Mouse (Mus musculus): ENCODE measurements around the gene Med12l.

The Med12l gene

DNA sequence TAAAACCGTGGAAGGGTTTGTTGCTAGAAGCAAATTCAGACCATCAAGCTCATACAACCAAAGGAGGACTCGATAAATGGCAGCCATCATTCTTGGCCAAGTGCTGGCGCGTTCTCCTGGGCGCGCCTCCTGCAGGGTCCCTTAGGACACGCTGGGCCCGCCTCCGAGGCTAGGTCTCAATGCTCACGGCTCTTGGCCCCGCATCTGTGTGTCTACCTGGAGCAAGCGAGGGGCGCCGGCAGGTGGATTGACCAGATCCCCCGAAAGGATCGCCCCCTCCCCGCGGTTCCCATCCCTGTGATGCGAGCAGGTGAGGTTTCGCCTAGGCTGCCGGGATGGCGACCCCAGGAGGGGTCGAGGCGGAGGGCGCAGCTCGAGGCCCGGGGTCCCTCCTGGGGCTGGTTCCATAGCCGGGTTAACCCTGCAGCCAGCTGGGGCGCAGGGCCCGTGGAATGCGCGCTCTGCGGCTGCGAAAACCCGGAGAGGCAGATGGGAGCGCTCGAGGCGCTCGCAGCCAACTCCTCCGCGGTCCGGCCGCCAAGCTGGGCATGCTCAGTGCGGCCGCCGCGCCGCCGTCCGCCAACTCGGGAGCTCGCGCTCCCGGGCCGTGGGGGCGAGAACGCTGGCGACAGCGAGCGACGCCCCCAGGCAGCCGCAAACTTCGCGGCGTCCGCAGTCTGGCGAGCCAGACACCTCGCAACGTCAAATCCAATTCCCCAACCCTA is at the start of gene Med12l:
Gene Med12l, plus strand, starts transcription at position 555 of the 725 bp plus-strand sequence.
- DNase-seq: peak; percentile 30 to 46

DNA sequence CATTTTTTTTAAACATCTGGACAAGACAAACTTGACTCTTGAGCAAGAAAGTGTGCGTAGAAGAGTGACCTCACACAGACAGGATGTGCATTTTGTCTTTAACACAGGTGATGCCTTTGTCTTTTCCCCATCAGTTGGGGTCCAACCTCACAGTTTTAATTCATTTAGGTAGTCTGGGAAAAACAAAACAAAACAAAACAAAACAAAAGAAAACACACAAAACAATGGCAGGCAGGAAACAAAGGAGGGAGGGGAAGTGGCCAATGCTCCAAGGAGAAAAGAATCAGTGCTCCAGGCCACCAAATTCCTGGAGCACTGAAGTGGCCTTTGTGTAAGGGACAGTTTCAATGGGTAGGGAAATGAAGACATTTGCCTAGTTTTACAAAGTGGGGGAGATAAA is 44.5 kb upstream of the Med12l start:
- no peak for DNase-seq

DNA sequence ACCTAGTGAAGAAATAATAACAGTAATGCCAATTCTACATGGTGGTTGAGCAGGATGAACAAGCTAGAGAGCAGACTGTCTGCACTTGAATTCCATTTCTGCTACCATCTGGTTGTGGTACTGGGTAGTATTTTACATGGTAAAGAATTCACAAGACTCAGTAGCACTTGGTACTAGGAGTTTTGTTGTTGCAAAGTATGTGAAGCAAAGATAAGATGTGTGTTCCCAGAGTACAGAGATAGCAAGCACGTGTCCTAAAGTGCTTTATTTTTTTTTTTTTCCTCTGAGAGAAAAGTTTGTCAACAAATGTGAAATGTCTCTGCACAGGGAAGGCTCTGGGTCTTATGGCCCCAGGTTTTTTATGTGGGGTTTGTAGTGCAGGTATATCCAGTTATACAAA is 28.2 kb upstream of the Med12l start:
- DNase-seq: no peak

DNA sequence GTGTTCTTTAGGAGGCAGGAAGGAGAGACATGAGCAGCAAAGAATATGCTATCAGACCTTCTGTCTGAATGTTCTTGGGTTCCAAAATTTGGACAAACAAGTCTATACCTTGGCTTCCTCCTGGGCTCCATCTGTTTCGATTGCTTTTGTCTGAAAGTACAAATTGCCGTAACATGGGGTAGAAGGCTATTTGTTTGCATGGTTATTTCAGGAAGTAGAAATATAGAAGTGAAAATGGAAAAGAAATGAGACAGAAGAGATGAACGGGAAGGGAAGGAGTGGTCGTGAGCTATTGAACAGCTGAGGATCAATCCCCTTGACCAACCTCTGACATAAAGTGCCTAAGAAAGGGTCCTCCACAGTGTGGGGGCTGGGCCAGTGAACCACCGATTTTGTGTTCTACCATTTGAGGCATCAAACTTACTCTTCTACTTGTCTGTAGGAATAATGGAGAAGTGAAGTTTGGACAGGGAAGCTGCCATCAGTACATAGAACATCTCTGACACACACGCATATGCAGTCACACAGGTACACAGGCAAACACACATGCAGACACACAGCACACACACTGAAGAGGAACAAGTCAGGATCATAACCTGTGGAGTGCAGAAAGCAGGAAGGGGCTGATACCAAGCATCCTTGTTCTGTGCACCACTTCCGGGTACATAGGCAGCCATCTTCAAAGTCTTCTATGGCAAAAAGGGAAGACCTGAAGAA is 27.6 kb upstream of the Med12l start:
- no peak for DNase-seq

DNA sequence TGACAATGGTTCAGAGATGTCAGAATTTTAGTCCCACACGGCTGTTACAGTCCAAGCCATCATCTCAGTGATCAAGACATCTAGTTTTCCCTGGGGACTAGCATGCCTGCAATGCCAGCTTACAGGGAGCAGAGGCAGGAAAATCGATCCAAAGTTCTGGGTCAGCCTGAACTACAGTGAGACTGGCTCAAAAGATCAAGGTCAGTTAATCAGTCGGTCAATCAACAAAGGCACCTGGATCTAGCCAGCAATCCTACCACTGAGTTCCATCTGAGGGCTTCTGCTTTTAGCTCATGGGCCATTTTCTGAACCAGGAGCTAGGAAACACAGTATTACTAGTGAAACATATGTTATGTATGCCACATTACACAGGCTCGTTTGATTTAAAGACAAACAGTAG is 25.0 kb upstream of the Med12l start:
- no peak for DNase-seq

DNA sequence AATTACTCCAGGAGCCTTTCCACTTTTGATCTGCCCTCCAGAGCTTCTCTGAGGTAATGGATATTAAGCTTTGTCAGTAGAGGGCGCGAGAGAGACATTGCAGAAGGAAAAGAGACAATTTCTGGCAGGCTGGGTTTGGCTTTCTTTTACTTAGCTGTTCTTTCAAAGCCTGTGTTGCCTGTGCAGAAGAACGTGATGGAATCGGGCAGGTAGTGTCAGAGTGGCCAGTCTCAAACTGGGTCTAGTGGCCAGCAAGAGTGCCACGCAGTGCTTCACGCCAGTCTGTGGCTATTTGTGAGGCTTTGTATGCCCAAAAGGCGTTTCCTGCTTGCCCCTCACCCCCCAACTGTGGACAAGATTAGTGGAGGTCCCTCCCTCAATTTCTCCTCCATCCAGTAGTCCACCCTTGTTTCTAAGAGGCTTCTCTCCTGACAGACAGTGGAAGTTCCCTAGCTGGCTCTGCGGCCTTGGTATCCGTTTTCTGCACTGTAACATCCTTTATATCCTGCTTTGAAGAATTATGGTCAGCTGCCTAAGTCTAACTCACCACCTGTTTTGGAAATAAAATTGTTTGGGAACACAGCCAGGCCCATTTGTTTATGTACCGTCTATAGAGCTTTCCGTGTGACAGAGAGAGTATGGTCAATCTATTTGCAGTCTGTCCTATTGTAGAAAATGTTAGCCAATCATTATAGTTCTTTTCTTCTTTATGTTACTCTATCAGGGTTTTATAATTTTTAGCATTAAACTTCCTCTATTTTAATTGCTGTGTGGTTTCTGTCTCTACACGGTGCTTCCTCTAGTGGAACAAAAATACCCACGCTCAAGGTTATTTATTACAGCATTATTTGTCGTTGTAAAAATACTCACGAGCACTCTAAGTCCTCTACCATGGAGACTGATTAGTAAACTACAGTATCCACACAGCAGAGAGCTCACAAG is 22.5 kb upstream of the Med12l start:
- peak; percentile 8 to 50 for DNase-seq

DNA sequence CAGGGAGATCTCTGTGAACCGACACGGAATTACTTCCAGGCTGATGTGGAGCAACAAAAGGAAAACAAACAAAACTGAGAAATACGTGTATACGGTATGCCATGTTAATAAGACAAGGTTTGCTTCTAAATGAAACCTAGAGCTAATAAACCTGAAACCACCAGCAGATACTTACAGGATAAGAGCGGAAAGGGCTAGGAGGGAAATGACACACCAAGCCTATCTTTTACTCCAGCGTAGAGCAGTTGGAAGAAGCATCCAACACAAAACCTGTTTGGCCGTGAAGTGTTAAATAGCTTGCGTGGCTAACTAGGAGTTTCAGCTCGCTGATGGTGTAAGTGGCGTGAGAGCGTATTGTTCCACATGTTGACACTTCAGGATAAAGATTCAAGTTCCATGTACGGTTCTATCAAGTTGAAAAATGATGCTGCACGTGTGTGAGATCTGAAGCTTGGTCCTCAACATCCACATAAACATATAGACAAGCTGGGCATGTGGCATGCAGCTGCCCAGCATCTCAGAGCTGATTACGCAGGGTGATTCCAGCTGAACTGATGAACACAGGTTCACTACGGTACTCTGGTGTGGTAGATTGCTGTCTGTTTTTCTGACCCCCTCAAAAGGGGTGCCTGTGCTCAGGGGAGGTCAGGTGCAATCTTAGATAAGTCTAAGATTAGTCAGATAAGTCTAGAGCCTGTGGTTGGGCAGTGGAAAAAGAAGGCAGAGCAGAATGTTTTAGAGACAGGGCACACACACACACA is 21.6 kb upstream of the Med12l start:
- DNase-seq: no peak

DNA sequence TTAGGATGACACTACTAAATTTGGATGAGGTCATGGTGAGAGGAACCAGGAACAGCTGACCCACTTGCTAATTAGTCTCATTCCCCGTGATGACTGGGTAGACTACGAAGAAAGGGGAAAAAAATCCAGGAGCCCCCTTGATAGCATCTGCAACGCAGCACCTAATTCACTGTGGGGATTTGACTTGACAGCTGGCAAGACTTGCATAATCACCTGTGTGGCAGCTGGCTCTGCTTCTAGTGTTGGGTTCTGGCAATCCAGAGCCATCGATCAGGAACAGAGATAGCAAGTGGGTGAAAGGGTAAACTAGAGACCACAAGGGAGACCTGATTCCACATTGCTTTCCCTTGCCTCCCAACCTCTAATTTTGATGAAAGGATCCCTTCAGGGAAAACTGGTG is 19.8 kb upstream of the Med12l start:
- DNase-seq: no peak

DNA sequence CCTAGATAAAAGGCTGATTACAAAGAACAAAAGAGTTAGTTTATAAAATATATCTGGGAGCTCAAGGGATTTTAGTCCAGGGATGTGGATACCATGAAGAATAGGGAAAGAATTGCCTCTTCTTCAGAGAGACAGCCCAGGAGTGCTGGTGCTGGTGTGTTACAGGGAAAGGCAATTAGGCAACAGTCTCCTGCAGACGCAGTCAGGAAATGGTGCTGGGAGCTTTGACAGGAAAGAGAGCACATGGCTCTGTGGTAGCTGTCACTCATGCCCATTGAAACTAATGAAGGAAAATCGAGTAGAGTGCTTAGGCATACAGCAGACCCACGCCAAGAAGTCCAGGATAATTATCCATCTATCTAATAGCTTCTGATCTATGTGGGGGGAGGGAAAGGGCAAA is 16.3 kb upstream of the Med12l start:
- DNase-seq: no peak

DNA sequence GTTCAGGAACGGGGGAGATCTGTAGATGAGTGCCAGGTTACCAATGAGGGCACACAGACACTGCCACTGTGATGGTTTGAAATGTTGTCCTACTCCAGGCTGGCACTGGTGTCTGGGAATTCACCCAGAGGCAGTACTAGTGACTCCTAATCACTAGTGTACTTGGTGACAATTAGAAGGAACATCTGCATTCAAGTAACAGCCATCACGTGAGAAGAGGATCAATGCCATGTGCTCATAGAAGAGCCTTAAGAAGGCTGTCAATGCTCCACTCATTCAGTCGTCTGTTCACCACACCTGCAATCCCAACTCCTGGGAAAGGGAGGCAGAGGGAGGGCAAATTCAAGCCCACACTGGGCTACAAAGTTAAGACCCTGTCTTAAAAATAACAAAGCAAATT is 15.1 kb upstream of the Med12l start:
- DNase-seq: no peak

DNA sequence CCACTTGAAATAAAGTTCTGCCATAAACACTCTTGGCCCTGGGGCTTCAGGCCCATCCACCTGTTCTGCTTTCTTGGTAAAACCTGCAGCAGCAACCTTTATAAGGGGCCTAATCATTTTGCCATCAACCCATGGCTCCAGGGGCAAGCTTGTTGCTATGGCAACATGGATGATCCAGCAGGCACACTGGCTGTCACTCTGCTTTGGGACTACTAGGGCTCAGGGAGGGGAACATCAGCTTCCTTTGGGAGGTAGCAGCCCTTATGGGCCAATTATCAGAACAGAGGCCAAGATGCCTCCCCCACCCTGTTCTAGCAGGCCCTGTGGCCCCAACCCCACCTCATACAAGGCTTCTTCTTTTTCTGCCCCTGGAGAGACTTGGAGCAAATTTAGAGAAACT is 13.5 kb upstream of the Med12l start:
- DNase-seq: no peak

DNA sequence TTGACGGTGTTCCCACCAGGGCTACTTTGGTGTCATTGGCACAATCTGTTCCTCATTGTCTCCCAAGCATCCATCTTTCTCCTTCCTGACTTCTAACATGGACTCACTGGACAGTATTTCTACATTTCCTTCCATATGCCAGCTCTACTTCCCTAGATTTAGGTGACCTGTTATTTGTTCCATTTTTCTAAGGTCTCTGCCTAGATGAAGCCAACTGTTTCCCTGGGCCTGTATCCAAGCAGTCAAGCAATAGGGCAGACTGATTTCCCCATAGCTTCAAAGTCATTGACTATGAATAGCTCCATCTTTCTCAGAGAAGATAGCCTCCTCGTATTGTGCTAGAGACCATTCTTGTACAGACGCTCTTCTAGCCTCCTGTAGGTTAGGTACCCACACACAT is 12.0 kb upstream of the Med12l start:
- no peak for DNase-seq

DNA sequence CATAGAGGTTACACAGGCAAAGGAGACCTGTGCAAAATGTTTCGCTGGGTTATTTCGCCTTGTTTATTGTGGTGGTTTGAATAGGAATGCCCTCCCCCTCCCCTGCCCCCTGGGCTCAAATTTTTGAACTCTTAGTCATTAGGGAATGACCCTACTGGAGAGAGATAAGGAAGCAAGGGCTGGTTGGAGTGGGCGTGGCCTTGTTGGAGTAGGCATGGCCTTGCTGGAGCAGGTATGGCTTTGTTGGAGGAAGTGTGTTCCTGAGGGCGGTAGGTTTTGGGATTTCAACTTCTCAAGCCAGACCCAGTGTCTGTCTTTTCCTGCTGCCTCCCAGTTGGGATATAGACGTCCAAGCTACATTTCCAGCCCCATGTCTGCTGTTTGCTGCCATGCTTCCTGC is 1.9 kb upstream of the Med12l start:
- no peak for DNase-seq

DNA sequence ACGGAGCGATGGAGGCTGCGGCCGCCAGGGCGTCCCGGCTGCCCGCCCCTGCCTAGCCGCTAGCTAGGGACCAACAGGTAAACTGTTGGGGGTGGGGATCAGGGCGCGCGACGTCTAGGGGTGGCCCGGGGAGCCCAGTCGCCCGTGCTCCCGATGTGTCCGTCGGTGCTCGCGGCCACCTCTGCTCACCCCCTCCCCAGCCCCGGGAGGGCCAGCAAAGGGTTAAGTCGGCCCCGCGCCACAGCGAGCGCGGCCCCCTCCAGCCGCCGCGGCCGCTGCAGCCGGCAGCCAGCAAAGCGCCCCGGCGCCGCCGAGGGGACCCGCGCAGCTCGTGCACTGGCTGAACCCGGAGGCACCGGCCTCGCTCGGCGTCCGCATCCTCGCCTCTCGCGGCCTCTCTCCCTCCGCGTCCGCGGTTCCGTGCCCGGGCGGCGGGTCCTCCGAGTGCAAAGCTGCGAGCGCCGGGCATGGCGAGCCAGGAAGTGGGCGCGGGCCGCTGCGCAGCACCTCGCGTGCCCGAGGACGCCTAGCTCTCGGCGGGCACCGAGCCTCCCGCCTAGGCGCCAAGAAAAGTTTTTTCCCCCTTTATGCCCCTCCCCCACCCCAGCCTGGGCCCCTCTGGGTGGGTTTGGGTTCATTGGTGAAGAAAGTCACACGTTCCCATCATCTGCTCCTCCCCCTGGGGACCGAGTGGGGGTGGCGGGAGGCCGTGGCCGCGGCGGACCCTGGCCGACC is 538 bp downstream of the Med12l start:
- peak in 1 of 2 experiments; percentile 13 for DNase-seq

DNA sequence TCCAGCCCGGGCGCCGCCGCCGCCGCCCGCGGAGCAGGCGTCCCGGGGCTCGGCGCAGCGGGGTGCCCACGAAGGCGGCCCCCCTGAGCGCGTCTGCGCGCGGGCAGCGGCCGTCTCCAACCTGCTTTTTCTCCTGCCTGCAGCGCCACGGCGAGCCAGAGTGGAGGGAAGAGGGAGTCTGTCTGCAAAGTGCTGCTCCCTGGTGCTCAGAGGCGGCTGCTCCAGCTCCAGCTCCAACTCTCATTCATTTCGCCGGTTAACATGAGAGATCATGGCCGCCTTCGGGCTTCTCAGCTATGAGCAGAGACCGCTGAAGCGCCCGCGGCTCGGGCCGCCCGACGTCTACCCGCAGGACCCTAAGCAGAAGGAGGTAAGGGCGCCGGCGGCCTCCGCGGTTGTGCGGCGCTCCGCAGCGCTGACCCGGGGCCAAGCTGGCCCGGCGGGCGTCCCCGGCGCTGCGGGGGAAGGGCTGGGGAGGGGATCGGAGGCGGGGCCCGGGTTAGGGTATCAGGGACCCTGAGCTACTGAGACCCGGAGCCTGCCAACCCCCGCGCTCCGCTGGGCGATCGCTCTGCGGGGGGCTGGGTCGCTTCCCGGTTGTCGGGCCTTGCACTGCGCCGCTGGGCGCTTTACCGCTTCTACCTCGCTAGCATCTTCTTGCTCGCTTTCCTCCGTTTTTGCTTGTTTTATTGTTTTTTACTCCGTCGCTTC is 1.3 kb downstream of the Med12l start:
- peak; percentile 37 to 45 for DNase-seq

DNA sequence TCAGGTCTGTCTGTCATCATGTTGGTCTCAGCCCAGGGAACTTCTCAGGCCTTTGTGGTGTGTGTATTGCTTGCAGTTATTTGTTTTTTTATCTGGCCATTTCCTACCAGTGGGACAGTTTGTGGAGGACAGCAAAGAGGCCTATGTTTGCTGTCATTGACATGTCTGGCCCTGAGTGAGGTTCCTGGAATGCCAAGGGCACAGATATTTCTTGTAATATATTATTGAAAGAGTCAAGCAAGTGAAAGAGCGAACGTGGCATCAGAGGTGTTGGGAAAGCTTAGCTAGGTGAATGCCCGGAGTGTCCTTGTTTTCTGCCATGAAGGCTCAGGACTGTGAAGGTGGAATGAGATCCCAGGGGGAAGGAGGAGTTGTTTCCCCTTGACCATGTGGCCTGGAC is 4.7 kb downstream of the Med12l start:
- DNase-seq: no peak

DNA sequence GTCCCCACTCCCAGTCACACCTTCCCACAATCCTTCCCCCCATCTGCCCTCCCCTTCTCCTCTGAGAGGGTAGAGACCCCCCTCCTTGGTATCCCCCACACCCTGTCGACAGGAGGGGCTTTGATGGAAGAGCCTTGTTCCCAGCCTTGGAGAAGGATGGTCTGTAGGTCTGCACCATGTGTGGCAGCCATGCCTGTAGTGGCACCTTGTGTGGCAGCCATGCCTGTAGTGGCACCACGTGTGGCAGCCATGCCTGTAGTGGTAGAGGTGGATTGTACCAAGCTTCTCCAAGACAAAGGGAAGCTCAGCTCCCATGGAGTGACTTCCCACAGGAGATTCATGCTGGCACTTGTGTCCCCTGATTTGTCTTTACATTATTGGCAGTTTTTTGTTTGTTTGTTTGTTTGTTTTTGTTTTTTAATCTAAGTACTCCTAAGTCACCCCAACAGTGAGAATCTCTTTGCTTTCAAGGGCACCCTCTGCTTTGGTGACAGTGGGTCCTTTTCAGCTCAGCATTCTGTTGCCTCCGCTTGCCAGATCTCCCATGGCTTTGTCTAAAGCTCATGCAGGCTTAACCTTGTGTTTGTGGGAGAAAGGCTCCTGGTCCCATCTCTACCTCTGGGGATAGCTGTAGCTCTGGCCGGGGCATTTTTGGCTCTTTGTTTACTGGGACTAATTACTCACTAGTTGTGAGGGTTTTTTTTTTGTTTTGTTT is 10.2 kb downstream of the Med12l start:
- no peak for DNase-seq

DNA sequence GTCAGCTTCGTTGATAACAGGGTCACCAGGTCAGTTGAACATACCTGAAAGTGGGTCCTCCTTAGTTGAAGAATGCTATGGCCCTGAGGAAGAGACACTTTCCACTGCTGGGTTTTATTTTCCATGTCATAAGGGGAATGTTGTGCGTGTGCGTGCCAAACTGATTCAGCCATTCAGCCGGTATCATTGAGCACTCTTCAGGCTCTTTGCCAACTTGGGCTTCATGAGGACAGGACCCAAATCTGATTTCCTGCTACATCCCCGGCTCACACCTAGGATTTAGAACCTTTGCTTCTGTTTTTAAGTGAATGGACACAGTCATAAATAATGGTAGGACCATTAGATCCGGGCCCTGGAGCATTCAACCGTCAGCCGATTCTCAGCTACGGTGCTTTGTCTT is 10.9 kb downstream of the Med12l start:
- DNase-seq: no peak

DNA sequence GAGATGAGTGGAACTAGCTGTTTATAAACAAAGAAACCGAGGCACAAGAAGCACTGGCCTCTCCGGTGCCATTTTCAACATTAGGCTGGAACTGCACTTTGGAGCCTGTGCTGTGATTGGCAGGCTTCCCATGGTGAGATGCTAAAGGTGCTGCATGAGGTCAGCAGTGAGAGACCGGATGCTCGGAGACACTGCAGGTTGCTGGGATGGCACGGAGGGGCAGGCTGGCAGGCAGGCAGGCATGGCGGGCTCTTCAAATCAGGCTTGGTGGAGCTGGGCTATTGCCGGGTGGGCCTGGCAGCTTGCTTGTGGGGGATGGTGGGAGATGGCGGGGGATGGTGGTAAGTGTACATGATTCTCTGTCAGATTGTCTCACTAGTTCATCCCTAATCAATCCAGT is 15.6 kb downstream of the Med12l start:
- DNase-seq: no peak

DNA sequence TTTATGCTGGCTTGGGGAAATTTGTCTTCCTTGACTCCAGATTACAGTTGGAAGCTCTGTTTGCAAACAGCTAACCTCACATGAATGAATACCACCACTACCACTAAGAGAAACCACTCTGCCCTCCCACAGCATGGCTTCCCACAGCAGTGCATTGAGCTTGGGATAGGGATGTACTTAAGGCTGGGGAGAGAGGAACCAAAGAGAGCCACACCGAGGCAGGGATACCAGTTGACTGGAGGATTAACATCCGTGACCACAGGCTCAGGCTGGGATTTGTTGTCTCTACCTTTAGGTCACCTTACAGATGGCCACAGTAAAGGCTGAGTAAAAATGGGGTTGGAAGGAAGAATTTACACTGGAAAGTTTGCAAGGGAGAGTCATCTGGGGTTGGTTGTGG is 16.6 kb downstream of the Med12l start:
- DNase-seq: no peak

DNA sequence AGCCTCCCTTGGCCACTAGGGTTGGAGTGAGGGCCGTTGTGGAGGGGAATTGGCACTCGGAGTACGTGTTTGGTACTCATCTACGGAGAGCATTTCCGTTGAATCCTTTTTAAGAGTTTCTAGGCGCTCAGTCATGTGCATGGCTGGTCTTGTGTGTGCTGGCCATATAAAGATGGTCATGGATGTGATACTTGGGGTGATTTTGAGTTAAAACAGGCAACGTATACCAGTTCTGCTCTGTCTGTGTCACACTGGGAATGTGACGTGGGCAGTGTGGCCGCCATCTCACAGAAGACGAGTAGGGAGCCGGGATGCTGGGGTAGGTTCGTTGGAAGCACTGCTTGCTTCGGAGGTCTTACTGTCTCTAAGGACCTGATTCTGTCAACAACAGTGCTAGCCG is 17.3 kb downstream of the Med12l start:
- DNase-seq: no peak

Data from lung, adult 18-20 months (tissue).